Mouse (Mus musculus) T-cell, adult 66 days (primary cell): ENCODE measurements around the gene Prrt1. TPM values are rescaled to one million over a fixed set of nuclear protein-coding genes. Genes with fewer than 3 reads are reported as not detected.

Experiments
- total RNA-seq, 2 experiments: library from RNA; stranded (reverse); gene quantifications; 3 replicates in 1 of 2; 4 replicates in 1 of 2; pipeline ENCODE4 v1.2.4; 2023

Prrt1 gene
- 10 to 100 TPM; 13.9 to 20.0 TPM for total RNA-seq

GRCm38 (mm10) chr17:34629221-34629751 is at the start of gene Prrt1:
Gene Prrt1 (plus strand): TSS chr17:34629533.

GRCm38 (mm10) chr17:34589681-34590101 is 39.6 kb upstream of the Prrt1 start, which contains the start of gene Gpsm3:
Gene Gpsm3 (plus strand): TSS chr17:34589806.

GRCm38 (mm10) chr17:34591029-34591993 is 38.0 kb upstream of the Prrt1 start, which contains the start of gene Pbx2:
Gene Pbx2 (plus strand): TSS chr17:34591266.

GRCm38 (mm10) chr17:34597566-34598095 is 31.7 kb upstream of the Prrt1 start, which contains the start of gene Ager:
Gene Ager (plus strand): TSS chr17:34597862.

GRCm38 (mm10) chr17:34603375-34604060 is 25.8 kb upstream of the Prrt1 start, which contains the start of gene Rnf5:
Gene Rnf5 (minus strand): TSS chr17:34603690.

GRCm38 (mm10) chr17:34604061-34604508 is 25.2 kb upstream of the Prrt1 start, which contains the start of gene Agpat1:
Gene Agpat1 (plus strand): TSS chr17:34604262.

GRCm38 (mm10) chr17:34615871-34616270 is 13.5 kb upstream of the Prrt1 start, which contains the start of gene Egfl8:
Gene Egfl8 (minus strand): TSS chr17:34615971.

GRCm38 (mm10) chr17:34627943-34628643 is 1.2 kb upstream of the Prrt1 start, which contains the start of gene Ppt2:
Gene Ppt2 (minus strand): TSS chr17:34628510.

GRCm38 (mm10) chr17:34644608-34645007 is 15.3 kb downstream of the Prrt1 start, which contains the start of gene Fkbpl:
Gene Fkbpl (plus strand): TSS chr17:34644764.

GRCm38 (mm10) chr17:34646906-34647787 is 17.8 kb downstream of the Prrt1 start, which contains the start of gene Atf6b:
Gene Atf6b (plus strand): TSS chr17:34647146.

GRCm38 (mm10) chr17:34670235-34670634 is 40.9 kb downstream of the Prrt1 start, which contains the start of gene Tnxb:
Gene Tnxb (plus strand): TSS chr17:34670535.

Other genes with a start within 250 kb of the Prrt1 start
- 1 to 10 TPM; 1.1 to 2.8 TPM for gene BC051142, start 230.7 kb upstream of the Prrt1 start, total RNA-seq
- not detected for gene Btnl4, start 152.2 kb upstream of the Prrt1 start, total RNA-seq
- not detected for gene Btnl6, start 112.2 kb upstream of the Prrt1 start, total RNA-seq
- gene Notch4, start 65.3 kb upstream of the Prrt1 start, total RNA-seq: under 1 TPM; 0.09 to 0.12 TPM
- 100 to 1,000 TPM; 217 to 222 TPM for gene Gpsm3, start 39.7 kb upstream of the Prrt1 start, total RNA-seq
- 10 to 100 TPM; 52.2 to 55.0 TPM for gene Pbx2, start 38.3 kb upstream of the Prrt1 start, total RNA-seq
- gene Ager, start 31.7 kb upstream of the Prrt1 start, total RNA-seq: 1 to 10 TPM; 9.0 to 9.7 TPM
- gene Rnf5, start 25.8 kb upstream of the Prrt1 start, total RNA-seq: 10 to 100 TPM; 39.2 to 39.6 TPM
- gene Agpat1, start 25.3 kb upstream of the Prrt1 start, total RNA-seq: 10 to 100 TPM; 58.6 to 68.9 TPM
- gene Egfl8, start 13.6 kb upstream of the Prrt1 start, total RNA-seq: 1 to 10 TPM; 5.2 to 7.1 TPM
- 10 to 100 TPM; 28.1 to 31.6 TPM for gene Ppt2, start 1.0 kb upstream of the Prrt1 start, total RNA-seq
- 1 to 10 TPM; 2.1 to 3.5 TPM for gene Fkbpl, start 15.2 kb downstream of the Prrt1 start, total RNA-seq
- 10 to 100 TPM; 46.2 to 55.1 TPM for gene Atf6b, start 17.6 kb downstream of the Prrt1 start, total RNA-seq
- under 1 TPM in 1 of 2 experiments, not detected in 1; 0.09 TPM for gene Tnxb, start 41.0 kb downstream of the Prrt1 start, total RNA-seq
- 1 to 10 TPM in 1 of 2 experiments, under 1 TPM in 1; 0.93 to 1.6 TPM for gene C4b, start 114.3 kb downstream of the Prrt1 start, total RNA-seq
- gene Cyp21a1, start 175.0 kb downstream of the Prrt1 start, total RNA-seq: not detected
- gene Stk19, start 207.4 kb downstream of the Prrt1 start, total RNA-seq: 10 to 100 TPM; 57.0 to 64.6 TPM
- 10 to 100 TPM; 74.3 to 76.9 TPM for gene Dxo, start 207.5 kb downstream of the Prrt1 start, total RNA-seq
- gene Skiv2l, start 220.7 kb downstream of the Prrt1 start, total RNA-seq: 100 to 1,000 TPM; 102 to 116 TPM
- 10 to 100 TPM; 29.5 to 31.1 TPM for gene Nelfe, start 220.9 kb downstream of the Prrt1 start, total RNA-seq
- under 1 TPM in 1 of 2 experiments, not detected in 1; 0.38 TPM for gene Cfb, start 233.0 kb downstream of the Prrt1 start, total RNA-seq
- gene Zbtb12, start 249.9 kb downstream of the Prrt1 start, total RNA-seq: 1 to 10 TPM; 4.7 to 5.7 TPM